Mouse (Mus musculus) spleen, adult 2 months (tissue): ENCODE measurements around the gene Rnf123.

ENCODE experiments used
- CTCF ChIP-seq: fragments of 200-500 bp; IDR thresholded peaks from 2 replicates; pipeline ENCODE4 v1.5.1; 2011; ENCODE audit warnings: mild to moderate bottlenecking, inconsistent platforms; ENCODE audit not compliant: insufficient read depth, insufficient read length, insufficient replicate concordance; ENCODE audit errors: extremely low read depth
- POLR2A ChIP-seq: fragments of 200-500 bp; IDR thresholded peaks from 2 replicates; pipeline ENCODE4 v1.6.1; 2011; ENCODE audit warnings: low read depth, low read length, inconsistent platforms

- TF ChIP-seq CTCF (no peak), POLR2A (no peak)
These were observed 43.5 kb upstream of the Rnf123 start for GRCm38 (mm10) chr9:108126436-108127180.
